Mouse (Mus musculus) kidney, adult 2 months (tissue): ENCODE measurements around the gene Hmgb4.

Experiments
- CTCF ChIP-seq: fragments of 200-500 bp; conservative IDR thresholded peaks from 2 replicates; pipeline ENCODE4 v1.5.1; 2011; ENCODE audit warnings: low read depth, mild to moderate bottlenecking, control low read depth, low read length, moderate library complexity, mixed read lengths; ENCODE audit not compliant: insufficient read depth, insufficient read length
- POLR2A ChIP-seq: fragments of 200-500 bp; IDR thresholded peaks from one replicate; pipeline ENCODE4 v1.6.1; 2011; ENCODE audit warnings: low read depth, low read length, control low read depth

- TF ChIP-seq CTCF (no peak), POLR2A (no peak)
Observed at GRCm38 (mm10) chr4:128264491-128264890, 3.7 kb upstream of the Hmgb4 start.
